Mouse (Mus musculus) brain, embryonic 18.5 days (tissue): ENCODE data around the gene Twf1.
A peak's percentile ranks its signal among the peaks of the same experiment; 100 is the strongest.

Experiments used
- DNase-seq: peaks from one replicate; pipeline ENCODE4 v3.0.0-alpha.2; 2012; ENCODE audit warnings: low read depth, low spot score

Gene Twf1

GRCm38 (mm10) chr15:94572746-94573145 lies 16.9 kb downstream of the Twf1 start:
- no peak for DNase-seq

GRCm38 (mm10) chr15:94571501-94571900 lies 18.2 kb downstream of the Twf1 start:
- DNase-seq = no peak

DNA sequence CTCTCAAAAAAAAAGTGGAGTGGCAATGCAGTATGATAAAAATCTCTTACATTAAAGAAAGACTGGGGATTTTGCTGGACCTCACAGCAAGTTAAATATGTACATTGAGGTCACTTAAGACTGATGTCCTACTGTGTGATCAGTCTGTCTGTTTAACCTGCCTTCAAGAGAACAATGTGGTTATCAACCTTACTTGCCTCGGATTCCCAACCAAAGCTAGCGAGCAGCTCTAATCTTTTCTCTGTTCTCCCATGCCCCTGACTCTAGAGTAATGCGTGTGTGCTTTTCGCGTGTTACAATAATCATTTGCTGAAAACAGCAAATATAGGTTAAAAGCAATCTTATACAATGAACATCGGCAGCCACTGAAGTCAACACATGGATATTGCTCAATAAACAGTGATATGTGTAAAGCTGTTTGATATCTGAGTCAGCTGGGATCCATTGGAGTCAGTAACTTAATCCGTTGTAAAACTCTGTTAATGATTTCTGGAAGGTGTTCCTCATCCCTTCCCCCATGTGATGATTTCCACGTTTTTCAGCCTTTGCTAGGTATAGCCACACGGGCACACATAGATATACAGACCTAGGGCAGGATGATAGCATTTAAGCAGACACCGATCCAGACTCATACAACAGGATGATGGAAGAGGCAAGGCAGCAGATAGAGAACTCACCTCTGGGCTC lies 21.1 kb downstream of the Twf1 start:
- no peak for DNase-seq

GRCm38 (mm10) chr15:94565854-94566253 lies 23.8 kb downstream of the Twf1 start:
- no peak for DNase-seq

DNA sequence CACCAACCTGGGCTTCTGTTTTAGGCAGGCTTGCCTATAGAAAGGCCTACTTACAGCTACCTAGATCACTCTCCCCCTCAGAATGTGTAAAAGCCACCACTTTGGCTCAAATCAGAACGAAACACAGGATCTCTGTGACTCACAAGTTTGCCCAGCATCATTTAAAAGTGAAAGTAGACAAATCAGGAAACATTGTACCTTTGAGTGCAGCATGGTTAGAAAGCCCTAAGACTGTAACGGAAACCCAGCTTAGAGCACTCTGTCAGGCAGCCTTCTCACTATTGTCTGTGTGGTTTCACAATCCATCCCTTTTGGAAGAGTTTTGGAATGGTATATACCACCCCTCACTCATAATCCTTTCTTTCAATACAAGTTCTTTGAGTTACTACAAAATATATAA lies 24.8 kb downstream of the Twf1 start:
- no peak for DNase-seq

- no peak for DNase-seq
Observed at GRCm38 (mm10) chr15:94558895-94559656, 30.6 kb downstream of the Twf1 start.

DNA sequence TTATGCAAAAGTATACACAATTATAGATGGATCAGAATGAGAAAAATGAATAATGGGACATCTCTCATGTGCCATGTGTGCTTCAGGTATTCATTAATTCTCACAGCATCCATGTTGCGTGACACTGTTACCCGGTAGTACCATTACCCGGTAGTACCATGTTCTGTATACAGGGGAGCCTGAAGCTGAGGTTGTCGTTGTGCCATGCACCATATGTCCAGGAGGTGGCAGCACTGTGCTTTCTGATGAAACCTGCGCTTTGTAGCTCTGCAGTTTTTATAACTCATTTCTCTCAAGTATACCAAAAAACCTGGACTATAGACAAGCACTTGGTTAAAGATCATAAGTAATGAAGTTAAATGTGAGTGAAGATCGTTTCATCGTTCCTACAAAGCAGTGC lies 32.2 kb downstream of the Twf1 start:
- DNase-seq = peak; percentile 47

GRCm38 (mm10) chr15:94553536-94553935 lies 36.2 kb downstream of the Twf1 start:
- DNase-seq = no peak

GRCm38 (mm10) chr15:94544844-94545243 lies 44.8 kb downstream of the Twf1 start:
- no peak for DNase-seq

DNA sequence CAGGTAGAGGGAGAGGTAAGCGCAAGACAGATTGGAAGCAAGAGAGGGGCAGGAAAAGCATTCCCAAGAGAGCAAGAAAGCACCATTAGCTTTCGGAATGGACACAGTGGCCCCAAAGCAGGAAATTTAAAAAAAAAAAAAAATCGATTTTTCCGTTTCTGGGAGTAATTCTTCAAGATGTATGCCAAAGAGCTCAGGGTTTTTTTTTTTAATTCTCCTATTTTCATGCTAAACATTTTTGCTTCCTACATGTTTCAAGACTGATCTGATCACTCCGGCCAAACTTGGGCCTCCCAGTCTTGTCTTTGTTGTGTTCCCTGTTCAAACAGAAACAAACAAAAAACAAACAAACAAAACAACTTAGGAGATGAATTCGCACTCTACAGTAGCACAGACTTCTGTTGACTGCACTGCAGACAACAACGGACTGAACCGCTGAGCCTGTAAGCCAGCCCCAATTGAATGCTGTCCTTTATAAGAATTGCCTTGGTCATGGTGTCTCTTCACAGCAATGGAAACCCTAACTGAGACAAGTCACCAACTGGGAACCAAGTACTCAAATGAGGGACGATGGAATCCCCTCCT lies 45.5 kb downstream of the Twf1 start:
- no peak for DNase-seq

DNA sequence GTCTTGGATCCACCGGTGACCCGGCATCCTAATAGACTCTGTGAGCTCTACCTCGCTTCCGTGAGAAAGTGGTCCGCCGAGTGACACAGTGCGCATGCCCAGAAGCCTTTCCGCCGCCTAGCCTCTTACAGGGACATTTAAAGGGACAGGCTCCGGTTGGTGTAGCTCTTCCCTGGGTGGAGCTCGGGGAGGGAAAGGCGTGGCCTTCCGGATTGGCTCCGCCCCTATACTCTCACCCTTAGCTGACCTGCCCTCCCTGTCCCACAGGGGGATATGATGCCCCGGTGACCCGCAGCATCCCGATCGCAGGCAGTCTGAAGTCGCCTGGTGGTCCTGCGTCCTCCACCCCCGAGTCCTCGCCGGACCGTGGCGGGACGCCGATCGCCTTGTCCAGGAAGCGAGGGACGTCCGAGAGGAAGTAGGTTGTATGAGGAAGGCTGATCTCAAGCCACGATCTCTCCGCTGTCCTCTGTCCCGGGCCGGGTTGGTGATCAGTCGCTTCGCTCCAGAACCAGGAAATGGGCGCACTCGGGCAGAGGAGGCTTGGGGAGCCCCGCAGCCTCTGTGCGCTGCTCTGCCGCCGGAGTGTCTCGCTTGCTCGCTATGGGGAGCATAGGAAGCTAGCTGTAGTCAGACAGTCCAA lies 46.2 kb downstream of the Twf1 start, which contains the start of the genes Pus7l and Irak4:
Gene Pus7l (minus strand): TSS at position 139 of the 643 bp plus-strand sequence.
Gene Irak4 (plus strand): TSS at position 235 of the 643 bp plus-strand sequence.
- peak; percentile 88 for DNase-seq

- no peak for DNase-seq
Observed at GRCm38 (mm10) chr15:94542567-94543408, 46.9 kb downstream of the Twf1 start.

DNA sequence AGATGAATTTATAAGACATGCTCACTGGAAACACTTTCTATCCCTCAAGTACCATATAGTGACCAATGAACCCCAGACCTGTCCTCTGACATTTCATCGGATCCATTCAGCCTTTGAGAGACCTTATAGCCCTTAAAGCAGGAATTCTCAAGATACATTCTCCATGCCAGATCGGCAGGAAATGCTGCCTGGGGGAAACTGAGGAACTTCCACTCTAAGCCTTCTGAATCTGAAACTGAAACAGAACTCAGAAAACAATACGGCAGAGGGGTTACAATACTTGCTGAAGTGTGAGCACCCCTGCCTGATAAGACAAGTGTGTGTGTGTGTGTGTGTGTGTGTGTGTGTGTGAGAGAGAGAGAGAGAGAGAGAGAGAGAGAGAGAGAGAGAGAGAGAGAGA lies 50.4 kb downstream of the Twf1 start:
- DNase-seq = no peak

GRCm38 (mm10) chr15:94535521-94535920 lies 54.2 kb downstream of the Twf1 start:
- DNase-seq = no peak

- no peak for DNase-seq
Observed at GRCm38 (mm10) chr15:94532956-94533355, 56.7 kb downstream of the Twf1 start.

DNA sequence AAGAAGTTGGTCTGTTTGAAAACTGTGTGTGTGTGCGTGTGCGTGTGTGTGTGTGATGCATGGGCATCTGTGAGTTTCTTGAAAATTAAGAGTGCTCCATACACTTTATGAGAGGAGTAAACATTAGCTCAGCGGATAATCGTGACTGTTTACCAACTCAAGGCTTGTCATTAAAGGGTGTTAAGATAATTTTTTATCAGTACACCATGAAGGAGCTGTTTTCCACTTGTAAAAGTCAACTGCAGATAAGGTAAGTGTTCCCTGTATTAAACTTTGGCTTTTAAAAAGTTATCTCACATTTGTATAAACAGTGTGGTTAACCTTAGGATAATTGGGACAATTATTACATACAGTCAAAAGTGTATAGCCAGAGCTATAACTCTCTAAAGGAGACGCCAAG lies 57.4 kb downstream of the Twf1 start:
- DNase-seq = no peak

- DNase-seq = no peak
Observed at GRCm38 (mm10) chr15:94530519-94530918, 59.2 kb downstream of the Twf1 start.
